Mouse (Mus musculus) embryonic facial prominence, embryonic 10.5 days (tissue): ENCODE measurements around the gene Fam172a. TPM values are rescaled to one million over a fixed set of nuclear protein-coding genes. Genes with fewer than 3 reads are reported as not detected.
A peak's percentile ranks its signal among the peaks of the same experiment; 100 is the strongest.
"Not testable (repeated sequence)": the region's sequence is repeated elsewhere in the genome, so short reads cannot be mapped to it uniquely, and the experiment has no call there.

Source experiments
- DNase-seq: peaks from one replicate; pipeline ENCODE4 v3.0.0-alpha.2; 2017; ENCODE audit warnings: low spot score
- H3K27ac ChIP-seq: fragments of 300-500 bp; sonication (generic); replicated peaks from 2 replicates; pipeline ENCODE4 v1.5.1; 2016; ENCODE audit warnings: mild to moderate bottlenecking
- H3K27me3 ChIP-seq: fragments of 300-500 bp; sonication (generic); replicated peaks from 2 replicates; pipeline ENCODE4 v1.6.1; 2016; ENCODE audit warnings: low read depth, mild to moderate bottlenecking; ENCODE audit not compliant: poor library complexity, severe bottlenecking
- H3K36me3 ChIP-seq: fragments of 300-500 bp; sonication (generic); replicated peaks from 2 replicates; pipeline ENCODE4 v1.6.1; 2016; ENCODE audit warnings: mild to moderate bottlenecking, moderate library complexity
- H3K4me1 ChIP-seq: fragments of 300-500 bp; sonication (generic); 2 replicates; pipeline ENCODE4 v1.6.1; 2016
- H3K4me3 ChIP-seq: fragments of 300-500 bp; sonication (generic); 2 replicates; pipeline ENCODE4 v1.5.1; 2016; ENCODE audit warnings: mild to moderate bottlenecking, moderate library complexity
- H3K9me3 ChIP-seq: fragments of 300-500 bp; sonication (generic); 2 replicates; pipeline ENCODE4 v1.6.1; 2016; ENCODE audit warnings: mild to moderate bottlenecking
- WGBS: fragments of 180-500 bp; shearing (Covaris S2); methylation state at CpG from one replicate; pipeline ENCODE4 v1.1.7; 2016; 5-methylcytosine and 5-hydroxymethylcytosine counted together
- polyA plus RNA-seq: library from polyadenylated mRNA; unstranded; fragments of >200 nt; fragmentation: Nextera tagmentation; extraction: Ambion mirVana; gene quantifications from 2 replicates; pipeline ENCODE4 v1.2.1, GENCODE M21; 2016

Gene Fam172a
- polyA plus RNA-seq: 24.6 and 28.0 TPM in 2 replicates

DNA sequence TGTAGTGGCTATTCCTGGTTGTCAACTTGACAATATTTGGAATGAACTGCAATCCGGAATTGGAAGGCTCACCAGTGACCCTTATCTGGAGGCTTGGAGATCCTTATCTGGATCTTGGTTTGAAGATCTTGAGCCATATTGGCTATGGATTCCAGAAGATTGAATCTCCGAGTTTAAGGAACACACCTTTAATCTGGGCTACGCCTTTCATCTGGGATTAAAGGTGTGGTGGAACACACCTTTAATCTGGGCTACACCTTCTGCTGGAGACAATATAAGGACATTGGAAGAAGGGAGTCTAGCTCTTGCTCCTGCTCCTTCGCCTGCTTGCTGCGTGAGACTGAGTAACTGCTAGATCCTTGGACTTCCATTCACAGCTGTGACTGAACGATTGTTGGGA lies at the start of gene Fam172a:
TSS of gene Fam172a (plus strand) at position 301 of the 400 bp plus-strand sequence.
- not testable (repeated sequence) for H3K36me3 ChIP-seq, H3K4me3 ChIP-seq, H3K4me1 ChIP-seq, DNase-seq, H3K27me3 ChIP-seq, H3K9me3 ChIP-seq, H3K27ac ChIP-seq
- WGBS: no CpG with 5 or more reads among the region's 6 CpGs

DNA sequence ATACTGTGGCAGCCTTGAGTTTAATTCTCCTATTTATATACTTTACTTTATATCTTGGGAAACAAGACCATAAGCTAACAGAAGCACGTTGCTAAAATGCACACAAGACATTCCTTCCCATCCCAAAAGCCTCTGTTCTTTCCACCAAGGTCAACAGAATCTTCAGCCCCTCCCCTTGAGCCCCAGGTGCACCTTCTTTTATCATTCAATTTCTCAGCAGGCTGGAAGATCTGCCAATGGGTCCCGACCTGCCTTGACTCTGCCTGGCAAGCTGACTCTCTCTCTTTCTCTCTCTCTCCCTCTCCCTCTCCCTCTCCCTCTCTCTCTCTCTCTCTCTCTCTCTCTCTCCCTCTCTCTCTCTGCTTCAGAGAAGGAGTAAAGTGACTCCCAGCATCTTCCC lies 13.2 kb upstream of the Fam172a start:
- Histone ChIP-seq H3K4me3 (no peak overlapping the region), H3K27ac (no peak overlapping the region), H3K27me3 (no peaks in the 10 kb centered on the region), H3K4me1 (no peaks in the 10 kb centered on the region), H3K9me3 (no peaks in the 10 kb centered on the region), H3K36me3 (no peaks in the 10 kb centered on the region)
- WGBS: 32% methylated on average over 2 of the region's 2 CpGs
- no peak for DNase-seq

DNA sequence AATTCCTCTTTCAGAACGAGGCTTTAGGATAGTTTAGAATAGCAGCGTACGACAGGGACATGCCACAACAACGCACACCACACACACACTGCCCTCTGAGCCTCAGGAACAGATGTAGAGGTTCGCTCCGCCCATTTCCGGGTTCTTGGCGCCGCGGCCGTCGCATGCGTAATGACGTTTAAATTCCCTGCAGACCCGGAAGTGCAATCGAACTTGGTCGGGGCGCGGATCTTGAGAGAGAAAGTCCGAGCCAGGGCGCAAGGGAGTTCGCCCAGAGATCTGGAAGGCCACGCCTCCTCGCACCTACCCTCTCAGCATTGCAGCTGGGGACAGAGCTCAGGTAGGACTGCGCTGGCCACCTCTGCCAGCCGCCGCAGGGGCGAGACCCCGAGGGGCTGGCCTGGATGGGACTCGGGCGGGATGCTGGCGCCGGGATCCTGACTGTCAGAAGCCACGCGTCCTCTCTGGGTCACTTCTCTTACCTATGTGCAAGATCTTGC lies 6.7 kb downstream of the Fam172a start:
- peak overlapping the region; percentile 84 for H3K4me3 ChIP-seq
- H3K27me3 ChIP-seq: no peaks in the 10 kb centered on the region
- peaks cover 10% of the 10 kb centered on the region for H3K4me1 ChIP-seq
- no peaks in the 10 kb centered on the region for H3K9me3 ChIP-seq
- no peaks in the 10 kb centered on the region for H3K36me3 ChIP-seq
- DNase-seq: peak; percentile 92
- WGBS: under 1% methylated on average over 35 of the region's 35 CpGs
- peak overlapping the region; percentile 85 for H3K27ac ChIP-seq

DNA sequence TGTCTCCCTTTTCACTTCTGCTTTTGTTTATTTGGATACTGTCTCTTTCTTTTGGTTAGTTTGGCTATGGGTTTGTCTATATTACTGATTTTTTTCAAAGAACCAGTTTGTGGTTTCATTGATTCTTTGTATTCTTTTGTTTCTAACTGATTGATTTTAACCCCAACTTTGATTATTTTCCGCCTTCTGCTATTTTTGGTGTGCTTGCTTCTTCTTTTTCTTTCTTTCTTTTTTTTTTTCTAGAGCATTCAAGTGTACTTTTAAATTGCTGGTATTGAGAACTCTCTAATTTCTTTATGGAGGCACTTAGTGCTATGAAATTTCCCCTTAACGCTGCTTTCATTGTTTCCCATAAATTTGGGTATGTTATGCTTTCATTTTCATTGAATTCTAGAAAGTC lies 15.7 kb downstream of the Fam172a start:
- H3K4me1 ChIP-seq: no peaks in the 10 kb centered on the region
- no peak overlapping the region for H3K4me3 ChIP-seq
- no peaks in the 10 kb centered on the region for H3K27me3 ChIP-seq
- no peak for DNase-seq
- WGBS: 93% methylated on average over 2 of the region's 2 CpGs
- no peaks in the 10 kb centered on the region for H3K9me3 ChIP-seq
- H3K27ac ChIP-seq: no peak overlapping the region
- no peaks in the 10 kb centered on the region for H3K36me3 ChIP-seq

DNA sequence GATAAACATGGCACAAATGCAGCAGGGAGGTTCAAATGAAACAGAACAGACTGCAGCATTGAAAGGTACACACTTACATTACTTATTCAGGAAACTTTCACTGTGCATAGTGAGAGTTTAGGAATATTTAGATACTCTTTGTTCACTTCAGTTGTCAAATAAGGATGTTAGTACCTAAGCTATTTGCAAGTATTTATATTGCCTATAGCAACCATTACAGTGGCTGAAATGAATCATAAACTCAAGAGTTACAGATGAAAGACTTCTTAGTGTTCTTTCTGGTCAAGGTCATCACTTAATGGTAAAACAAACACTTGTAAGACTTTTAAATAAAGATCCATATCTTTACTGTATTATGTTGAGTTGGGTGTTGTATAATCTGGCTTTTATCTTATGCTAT lies 41.0 kb downstream of the Fam172a start:
- H3K9me3 ChIP-seq: no peaks in the 10 kb centered on the region
- H3K4me3 ChIP-seq: no peak overlapping the region
- H3K36me3 ChIP-seq: no peaks in the 10 kb centered on the region
- H3K27ac ChIP-seq: no peak overlapping the region
- H3K27me3 ChIP-seq: no peaks in the 10 kb centered on the region
- H3K4me1 ChIP-seq: no peaks in the 10 kb centered on the region
- DNase-seq: no peak

DNA sequence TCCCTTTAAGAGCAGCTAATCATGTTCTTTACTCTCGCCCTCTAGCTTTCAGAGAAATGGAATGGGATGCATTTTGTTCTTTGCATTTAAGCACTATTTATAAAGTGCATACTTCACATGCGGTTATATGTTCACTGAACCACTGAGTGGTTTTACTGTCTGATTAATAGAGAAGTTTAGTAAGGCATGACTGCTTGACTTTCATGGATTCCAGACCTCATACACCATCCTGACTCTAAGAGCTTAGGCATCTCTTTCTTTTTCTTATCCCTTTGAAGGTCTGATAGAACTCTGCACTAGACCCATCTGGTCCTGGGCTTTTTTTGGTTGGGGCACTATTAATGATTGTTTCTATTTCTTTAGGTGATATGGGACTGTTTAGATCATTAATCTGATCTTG lies 75.8 kb downstream of the Fam172a start:
- 89% methylated on average over 2 of the region's 2 CpGs for WGBS
- DNase-seq: no peak
- H3K36me3 ChIP-seq: peaks cover 5% of the 10 kb centered on the region; the same call in 1 of the 2 replicates
- no peak overlapping the region for H3K27ac ChIP-seq
- H3K27me3 ChIP-seq: no peaks in the 10 kb centered on the region
- no peak overlapping the region for H3K4me3 ChIP-seq
- H3K9me3 ChIP-seq: peaks cover 6% of the 10 kb centered on the region; the same call in 1 of the 2 replicates
- H3K4me1 ChIP-seq: no peaks in the 10 kb centered on the region

DNA sequence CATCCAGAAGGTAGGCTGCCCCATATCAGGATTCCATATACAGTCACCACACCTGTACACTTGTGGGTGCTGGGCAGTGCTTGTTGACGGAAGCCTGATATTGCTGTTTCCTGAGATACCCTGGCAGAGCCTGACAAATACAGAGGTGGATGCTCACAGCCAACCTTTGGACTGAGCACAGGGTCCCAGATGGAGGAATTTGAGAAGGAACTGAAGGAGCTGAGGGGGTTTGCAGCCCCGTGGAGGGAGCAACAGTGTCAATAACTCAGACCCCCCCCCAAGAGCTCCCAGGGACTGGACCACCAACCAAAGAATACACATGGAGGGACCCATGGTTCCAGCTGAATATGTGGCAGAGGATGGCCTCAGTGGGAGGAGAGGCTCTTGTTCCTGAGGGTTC lies 105.5 kb downstream of the Fam172a start:
- H3K27me3 ChIP-seq, H3K9me3 ChIP-seq, H3K27ac ChIP-seq, H3K36me3 ChIP-seq, H3K4me3 ChIP-seq, H3K4me1 ChIP-seq, DNase-seq: not testable (repeated sequence)
- 96% methylated on average over 2 of the region's 2 CpGs for WGBS

DNA sequence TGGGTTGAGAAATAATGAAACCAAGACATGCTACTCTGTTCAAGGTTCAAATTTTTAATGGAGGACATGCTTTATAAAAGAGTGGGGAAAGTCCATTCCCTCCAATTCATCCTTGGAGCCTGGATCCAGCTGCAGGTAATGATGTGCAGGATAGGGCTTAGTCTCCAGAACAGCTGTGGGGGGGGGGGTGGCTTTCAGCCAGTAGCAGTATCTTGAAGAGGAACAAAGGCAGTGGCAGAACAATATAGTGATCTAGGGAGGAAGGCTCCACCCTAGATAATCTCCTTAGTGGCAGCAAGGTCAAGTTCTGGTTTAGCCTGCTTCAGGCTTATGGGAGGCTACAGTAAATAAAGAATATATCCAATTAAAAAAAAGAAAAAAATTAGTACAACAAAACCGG lies 108.6 kb downstream of the Fam172a start:
- DNase-seq: no peak
- Histone ChIP-seq H3K9me3 (peaks cover 8% of the 10 kb centered on the region; the same call in 1 of the 2 replicates), H3K27me3 (no peaks in the 10 kb centered on the region), H3K4me3 (no peak overlapping the region), H3K27ac (no peak overlapping the region), H3K4me1 (no peaks in the 10 kb centered on the region), H3K36me3 (peaks cover 12% of the 10 kb centered on the region)
- WGBS: 90% methylated on average over 1 of the region's 1 CpGs

DNA sequence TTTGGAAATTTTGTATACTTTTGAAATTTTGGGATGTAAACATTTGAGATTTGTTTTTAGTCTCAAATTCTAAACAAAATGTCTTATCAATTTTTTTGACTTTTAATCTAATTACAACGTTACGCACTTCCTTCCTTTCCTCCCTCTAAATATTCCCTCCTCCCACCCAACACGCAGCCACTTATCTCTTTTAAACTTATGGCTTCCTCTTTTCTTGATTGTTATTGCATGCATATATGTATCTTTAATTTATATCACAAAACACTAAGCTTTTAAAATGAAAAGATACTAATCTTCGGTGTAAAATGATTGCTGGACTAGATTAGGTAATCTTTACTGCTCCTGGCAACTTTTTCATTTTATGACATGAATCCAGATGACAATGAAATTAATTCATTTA lies 124.3 kb downstream of the Fam172a start:
- Histone ChIP-seq H3K36me3 (no peaks in the 10 kb centered on the region), H3K4me3 (no peak overlapping the region), H3K27me3 (no peaks in the 10 kb centered on the region), H3K27ac (no peak overlapping the region), H3K9me3 (no peaks in the 10 kb centered on the region), H3K4me1 (no peaks in the 10 kb centered on the region)
- DNase-seq: no peak
- 95% methylated on average over 4 of the region's 4 CpGs for WGBS

DNA sequence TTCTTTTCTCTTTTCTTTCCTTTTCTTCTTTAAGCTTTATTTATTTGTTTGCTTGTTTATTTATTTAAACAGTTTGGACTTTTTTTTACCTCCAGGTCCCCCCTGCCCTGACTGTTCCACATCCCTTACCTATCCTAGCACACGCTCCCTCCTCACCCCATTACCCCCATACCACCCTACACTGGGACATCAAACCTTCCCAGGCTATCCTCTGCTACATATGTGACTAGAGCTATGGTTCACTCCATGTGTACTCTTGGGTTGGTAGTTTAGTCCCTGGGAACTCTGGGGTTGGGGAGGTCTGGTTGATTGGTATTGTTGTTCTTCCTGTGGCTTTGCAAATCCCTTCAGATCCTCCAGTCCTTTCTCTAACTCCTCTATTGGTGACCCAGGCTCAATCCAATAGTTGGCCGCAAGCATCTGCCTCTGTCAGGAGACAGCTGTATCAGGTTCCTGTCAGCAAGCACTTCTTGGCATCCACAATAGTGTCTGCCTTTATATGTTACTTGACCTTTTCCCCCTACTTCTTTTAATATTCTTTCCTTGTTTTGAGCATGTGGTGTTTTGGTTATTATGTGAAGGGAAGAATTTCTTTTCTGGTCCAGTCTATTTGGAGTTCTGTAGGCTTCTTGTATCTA lies 141.3 kb downstream of the Fam172a start:
- Histone ChIP-seq H3K27me3 (no peaks in the 10 kb centered on the region), H3K36me3 (no peaks in the 10 kb centered on the region), H3K4me1 (no peaks in the 10 kb centered on the region), H3K9me3 (no peaks in the 10 kb centered on the region), H3K27ac (no peak overlapping the region), H3K4me3 (no peak overlapping the region)
- WGBS: 86% methylated on average over 2 of the region's 2 CpGs
- no peak for DNase-seq

DNA sequence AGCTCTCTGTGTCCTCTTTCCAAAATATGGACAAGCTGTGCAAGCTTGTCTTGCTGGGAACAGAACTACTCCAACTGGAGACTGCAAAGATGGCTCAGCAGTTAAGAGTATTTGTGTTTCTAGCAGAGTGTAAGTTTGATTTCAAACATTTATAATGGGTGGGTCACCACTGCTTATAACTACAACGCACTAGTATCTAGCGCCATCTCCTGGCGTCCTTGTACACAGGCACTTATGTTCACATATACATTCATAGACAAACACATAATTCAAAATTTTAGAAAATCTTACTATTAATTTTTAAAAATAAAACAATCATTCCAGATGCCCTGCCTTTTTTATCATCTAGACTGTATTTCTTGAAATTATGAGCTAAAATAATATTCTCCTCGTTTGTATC lies 147.0 kb downstream of the Fam172a start:
- no peaks in the 10 kb centered on the region for H3K27me3 ChIP-seq
- no peak overlapping the region for H3K4me3 ChIP-seq
- peaks cover 3% of the 10 kb centered on the region; the same call in 1 of the 2 replicates for H3K36me3 ChIP-seq
- no peak overlapping the region for H3K27ac ChIP-seq
- no peak for DNase-seq
- H3K4me1 ChIP-seq: no peaks in the 10 kb centered on the region
- 76% methylated on average over 4 of the region's 4 CpGs for WGBS
- no peaks in the 10 kb centered on the region for H3K9me3 ChIP-seq

DNA sequence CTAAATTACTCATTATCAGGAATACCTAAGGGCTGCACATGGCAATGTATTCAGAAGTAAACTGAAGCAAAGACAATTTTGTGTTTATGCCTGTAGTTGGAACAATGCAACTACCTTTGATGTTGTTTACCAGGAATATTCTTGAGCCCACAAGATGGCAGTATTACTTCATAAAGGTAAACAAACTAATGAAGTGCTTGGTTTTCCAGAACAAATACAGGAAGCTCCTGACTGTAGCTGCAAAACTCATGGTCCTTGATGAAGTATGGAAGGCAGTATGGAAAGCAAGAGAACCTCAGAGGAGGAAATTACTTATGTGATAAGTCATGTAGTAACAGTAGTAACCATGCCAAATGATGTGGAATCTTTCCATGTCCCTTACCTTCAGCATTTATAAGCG lies 163.0 kb downstream of the Fam172a start:
- DNase-seq: no peak

DNA sequence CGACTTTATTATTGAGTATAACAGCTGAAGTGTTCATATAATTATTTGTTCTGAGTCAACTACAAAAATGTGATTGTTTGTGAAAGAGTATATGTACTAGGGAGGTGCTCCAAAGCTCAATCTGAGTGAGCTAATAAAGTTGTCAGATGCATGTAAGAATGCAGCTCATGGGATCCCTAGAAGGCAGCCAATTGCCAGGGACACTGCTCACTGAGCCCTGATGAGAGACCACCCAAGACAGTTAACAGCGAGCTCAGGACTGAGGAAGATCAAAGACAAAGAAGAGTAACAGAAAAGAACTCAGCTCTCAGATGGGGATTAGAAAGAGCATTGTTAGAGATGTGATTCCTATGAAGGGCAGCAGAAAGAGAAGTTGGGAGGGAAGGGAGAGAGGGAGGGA lies 166.5 kb downstream of the Fam172a start:
- 0 out of 2 replicates have a peak, but pooled peaks cover 2% of the 10 kb centered on the region for H3K4me1 ChIP-seq
- no peaks in the 10 kb centered on the region for H3K9me3 ChIP-seq
- no peaks in the 10 kb centered on the region for H3K27me3 ChIP-seq
- H3K36me3 ChIP-seq: no peaks in the 10 kb centered on the region
- no peak overlapping the region for H3K27ac ChIP-seq
- WGBS: 52% methylated on average over 2 of the region's 2 CpGs
- DNase-seq: no peak
- H3K4me3 ChIP-seq: no peak overlapping the region

More for the DNA sequence above, 163.0 kb downstream of the Fam172a start:
- Histone ChIP-seq H3K9me3 (no peaks in the 10 kb centered on the region), H3K27me3 (no peaks in the 10 kb centered on the region), H3K4me3 (no peak overlapping the region), H3K36me3 (no peaks in the 10 kb centered on the region), H3K27ac (no peak overlapping the region), H3K4me1 (0 out of 2 replicates have a peak, but pooled peaks cover 2% of the 10 kb centered on the region)
- WGBS: 93% methylated on average over 1 of the region's 1 CpGs
